Mouse (Mus musculus) frontal cortex, postnatal 25 days (tissue): ENCODE results near the gene Zfp94.
A peak's percentile ranks its signal among the peaks of the same experiment; 100 is the strongest.
"Not testable (repeated sequence)": the region's sequence is repeated elsewhere in the genome, so short reads cannot be mapped to it uniquely, and the experiment has no call there.

Experiments
- DNase-seq, 2 experiments: peaks; one replicate each; pipeline ENCODE4 v3.0.0; 2022; ENCODE audit warnings: low spot score in 2 of 2

Gene Zfp94

GRCm38 (mm10) chr7:24278771-24279170 is 37.7 kb downstream of the Zfp94 start:
- not testable (repeated sequence) for DNase-seq

- DNase-seq: no peak
Measured at GRCm38 (mm10) chr7:24274456-24274855, 42.0 kb downstream of the Zfp94 start.

GRCm38 (mm10) chr7:24271191-24271590 is 45.3 kb downstream of the Zfp94 start:
- DNase-seq: no peak

GRCm38 (mm10) chr7:24270288-24270672 is 46.2 kb downstream of the Zfp94 start, which contains the start of gene Zfp93:
Gene Zfp93 (plus strand): TSS chr7:24270420.
- DNase-seq: peak; percentile 57 to 68

- DNase-seq: no peak
Measured at GRCm38 (mm10) chr7:24269667-24270287, 46.7 kb downstream of the Zfp94 start.

- DNase-seq: no peak
Measured at GRCm38 (mm10) chr7:24269256-24269655, 47.2 kb downstream of the Zfp94 start.

- no peak for DNase-seq
Measured at GRCm38 (mm10) chr7:24268176-24269155, 48.0 kb downstream of the Zfp94 start.

GRCm38 (mm10) chr7:24260000-24260312 is 56.5 kb downstream of the Zfp94 start:
- DNase-seq: no peak

GRCm38 (mm10) chr7:24259306-24259999 is 57.0 kb downstream of the Zfp94 start:
- no peak for DNase-seq

GRCm38 (mm10) chr7:24254633-24255474 is 61.6 kb downstream of the Zfp94 start, which contains the start of gene Zfp108:
Gene Zfp108 (plus strand): TSS chr7:24254794.
- DNase-seq: peak; percentile 65 to 79

GRCm38 (mm10) chr7:24253779-24254615 is 62.5 kb downstream of the Zfp94 start:
- DNase-seq: no peak
